Mouse (Mus musculus) kidney, adult 2 months (tissue): ENCODE measurements around the gene Rps10.

Experiments used
- CTCF ChIP-seq: fragments of 200-500 bp; conservative IDR thresholded peaks from 2 replicates; pipeline ENCODE4 v1.5.1; 2011; ENCODE audit warnings: low read depth, mild to moderate bottlenecking, control low read depth, low read length, moderate library complexity, mixed read lengths; ENCODE audit not compliant: insufficient read depth, insufficient read length
- POLR2A ChIP-seq: fragments of 200-500 bp; IDR thresholded peaks from one replicate; pipeline ENCODE4 v1.6.1; 2011; ENCODE audit warnings: low read depth, low read length, control low read depth

GRCm38 (mm10) chr17:27611994-27612393 lies 24.5 kb downstream of the Rps10 start:
- TF ChIP-seq POLR2A (no peak), CTCF (no peak)
